Mouse (Mus musculus): ENCODE data around the gene Olfr1390. TPM values are rescaled to one million over a fixed set of nuclear protein-coding genes. Genes with fewer than 3 reads are reported as not detected.

Olfr1390 gene
- not detected in 2 replicates for polyA plus RNA-seq (2015; fragmentation: Nextera tagmentation; extraction: Ambion mirVana)

GRCm38 (mm10) chr11:49334888-49335287 is at the start of gene Olfr1390:
Gene Olfr1390, plus strand, starts transcription at chr11:49335188.

GRCm38 (mm10) chr11:49304441-49304840 is 30.5 kb upstream of the Olfr1390 start, which contains the start of gene Olfr10:
Gene Olfr10, plus strand, starts transcription at chr11:49304741.

GRCm38 (mm10) chr11:49322442-49322841 is 12.5 kb upstream of the Olfr1390 start, which contains the start of gene Olfr1391:
Gene Olfr1391, plus strand, starts transcription at chr11:49322742.

Other genes with a start within 250 kb of the Olfr1390 start
- not detected in 2 replicates for gene Olfr1396, start 220.3 kb upstream of the Olfr1390 start, polyA plus RNA-seq (2015; fragmentation: Nextera tagmentation; extraction: Ambion mirVana)
- not detected in 2 replicates for gene Olfr1395, start 192.9 kb upstream of the Olfr1390 start, polyA plus RNA-seq (2015; fragmentation: Nextera tagmentation; extraction: Ambion mirVana)
- gene Olfr1394, start 180.8 kb upstream of the Olfr1390 start, polyA plus RNA-seq (2015; fragmentation: Nextera tagmentation; extraction: Ambion mirVana): not detected in 2 replicates
- gene Btnl9, start 148.0 kb upstream of the Olfr1390 start, polyA plus RNA-seq (2015; fragmentation: Nextera tagmentation; extraction: Ambion mirVana): 0.38 and 0.53 TPM in 2 replicates
- gene Zfp62, start 131.9 kb upstream of the Olfr1390 start, polyA plus RNA-seq (2015; fragmentation: Nextera tagmentation; extraction: Ambion mirVana): 24.4 and 24.8 TPM in 2 replicates
- gene Mgat1, start 91.0 kb upstream of the Olfr1390 start, polyA plus RNA-seq (2015; fragmentation: Nextera tagmentation; extraction: Ambion mirVana): 34.4 and 34.9 TPM in 2 replicates
- gene Olfr1393, start 56.9 kb upstream of the Olfr1390 start, polyA plus RNA-seq (2015; fragmentation: Nextera tagmentation; extraction: Ambion mirVana): 0.17 TPM in 1 of 2 replicates, not detected in the other
- 0.08 and 0.11 TPM in 2 replicates for gene Olfr1392, start 49.9 kb upstream of the Olfr1390 start, polyA plus RNA-seq (2015; fragmentation: Nextera tagmentation; extraction: Ambion mirVana)
- not detected in 2 replicates for gene Olfr10, start 30.4 kb upstream of the Olfr1390 start, polyA plus RNA-seq (2015; fragmentation: Nextera tagmentation; extraction: Ambion mirVana)
- gene Olfr1391, start 12.4 kb upstream of the Olfr1390 start, polyA plus RNA-seq (2015; fragmentation: Nextera tagmentation; extraction: Ambion mirVana): not detected in 2 replicates
- not detected in 2 replicates for gene Olfr1389, start 87.9 kb downstream of the Olfr1390 start, polyA plus RNA-seq (2015; fragmentation: Nextera tagmentation; extraction: Ambion mirVana)
- 0.08 TPM in 1 of 2 replicates, not detected in the other for gene Olfr1388, start 101.4 kb downstream of the Olfr1390 start, polyA plus RNA-seq (2015; fragmentation: Nextera tagmentation; extraction: Ambion mirVana)
- gene Olfr1387, start 120.2 kb downstream of the Olfr1390 start, polyA plus RNA-seq (2015; fragmentation: Nextera tagmentation; extraction: Ambion mirVana): not detected in 2 replicates
- not detected in 2 replicates for gene Olfr1386, start 129.9 kb downstream of the Olfr1390 start, polyA plus RNA-seq (2015; fragmentation: Nextera tagmentation; extraction: Ambion mirVana)
- gene Olfr1385, start 153.9 kb downstream of the Olfr1390 start, polyA plus RNA-seq (2015; fragmentation: Nextera tagmentation; extraction: Ambion mirVana): not detected in 2 replicates
- not detected in 2 replicates for gene Olfr1384, start 171.5 kb downstream of the Olfr1390 start, polyA plus RNA-seq (2015; fragmentation: Nextera tagmentation; extraction: Ambion mirVana)
- not detected in 2 replicates for gene Olfr1383, start 184.5 kb downstream of the Olfr1390 start, polyA plus RNA-seq (2015; fragmentation: Nextera tagmentation; extraction: Ambion mirVana)
- gene Olfr1382, start 193.1 kb downstream of the Olfr1390 start, polyA plus RNA-seq (2015; fragmentation: Nextera tagmentation; extraction: Ambion mirVana): not detected in 2 replicates
- gene Olfr1381, start 208.3 kb downstream of the Olfr1390 start, polyA plus RNA-seq (2015; fragmentation: Nextera tagmentation; extraction: Ambion mirVana): not detected in 2 replicates
- gene Olfr1380, start 221.7 kb downstream of the Olfr1390 start, polyA plus RNA-seq (2015; fragmentation: Nextera tagmentation; extraction: Ambion mirVana): not detected in 2 replicates